Mouse (Mus musculus): ENCODE data around the gene Cep95. TPM values are rescaled to one million over a fixed set of nuclear protein-coding genes. Genes with fewer than 3 reads are reported as not detected.

Gene Cep95
- polyA plus RNA-seq, 1 experiment from 2014 or later = 9.5 TPM

- Histone ChIP-seq H3K9ac (replicated peaks; ENCODE audit: low read depth) (no peak overlapping the region), H3K27ac (ENCODE audit: low read length) (no peak overlapping the region), H3K4me1 (ENCODE audit: insufficient read depth, low read depth, low read length) (no peaks in the 10 kb centered on the region), H3K4me2 (replicated peaks; ENCODE audit: low read depth, low read length) (no peak overlapping the region), H3K9me3 (ENCODE audit: low read length) (no peaks in the 10 kb centered on the region), H3K4me3 (ENCODE audit: low read depth, low read length) (no peak overlapping the region), H3K36me3 (ENCODE audit: insufficient read depth, low read length) (peaks cover 22% of the 10 kb centered on the region; the same call in 1 of the 2 replicates), H3K27me3 (replicated peaks; ENCODE audit: insufficient read depth, low read length) (no peaks in the 10 kb centered on the region)
- TF ChIP-seq EP300 (IDR thresholded peaks at IDR 0.05) = no peak
- no peak for TF ChIP-seq CTCF (IDR thresholded peaks at IDR 0.05)
- WGBS = 85% methylated on average over 5 of the region's 5 CpGs
- ATAC-seq (no peak), DNase-seq (ENCODE audit: low spot score) (no peak)
These were observed 33.9 kb downstream of the Cep95 start for GRCm38 (mm10) chr11:106822911-106823310.

DNA sequence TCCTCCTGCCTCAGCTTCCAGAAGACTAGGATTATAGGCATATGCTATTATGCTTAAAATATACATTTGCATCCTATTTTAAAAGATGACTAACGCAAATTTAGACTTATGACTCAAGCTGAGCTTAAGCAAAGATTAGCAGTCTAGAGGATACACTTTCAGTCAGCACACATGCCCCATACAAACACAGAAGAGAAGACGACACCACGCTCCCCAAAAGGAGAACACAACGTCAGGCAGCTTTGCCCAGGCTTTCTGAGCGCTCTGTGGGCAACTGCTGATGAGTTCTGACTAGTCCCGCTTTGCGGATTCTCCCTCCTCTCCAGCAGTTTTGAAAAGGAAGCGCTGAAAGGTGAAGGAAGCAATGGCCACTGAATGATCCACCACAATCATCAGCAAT, 34.7 kb downstream of the Cep95 start:
- TF ChIP-seq EP300 (IDR thresholded peaks at IDR 0.05) (no peak), CTCF (IDR thresholded peaks at IDR 0.05) (no peak)
- Histone ChIP-seq H3K9me3 (ENCODE audit: low read length) (no peaks in the 10 kb centered on the region), H3K27ac (ENCODE audit: low read length) (no peak overlapping the region), H3K4me2 (replicated peaks; ENCODE audit: low read depth, low read length) (no peak overlapping the region), H3K4me1 (ENCODE audit: insufficient read depth, low read depth, low read length) (no peaks in the 10 kb centered on the region), H3K27me3 (replicated peaks; ENCODE audit: insufficient read depth, low read length) (no peaks in the 10 kb centered on the region), H3K36me3 (ENCODE audit: insufficient read depth, low read length) (peaks cover 28% of the 10 kb centered on the region; the same call in 1 of the 2 replicates), H3K9ac (replicated peaks; ENCODE audit: low read depth) (no peak overlapping the region), H3K4me3 (ENCODE audit: low read depth, low read length) (no peak overlapping the region)
- no peak for ATAC-seq
- WGBS = 92% methylated on average over 8 of the region's 8 CpGs
- no peak for DNase-seq (ENCODE audit: low spot score)

DNA sequence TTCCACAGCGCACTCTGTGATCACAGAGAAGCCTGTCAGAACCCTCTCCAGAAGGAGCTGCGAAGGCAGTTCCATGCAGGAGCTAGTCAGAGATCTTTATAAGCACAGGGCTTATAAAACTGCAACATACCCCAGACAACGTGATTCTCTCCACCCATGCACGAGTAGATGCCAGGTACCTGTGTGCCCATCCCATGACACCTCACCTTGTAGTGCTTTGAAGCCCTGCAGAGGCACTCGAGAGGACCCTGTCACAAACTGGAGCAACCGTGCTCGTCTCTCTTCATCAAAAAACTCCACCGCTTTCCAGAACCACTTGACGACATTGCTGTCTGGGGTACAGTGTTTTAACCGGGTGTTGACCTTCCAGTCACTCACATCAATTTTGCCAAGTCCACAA, 35.4 kb downstream of the Cep95 start:
- DNase-seq (ENCODE audit: low spot score) (no peak), ATAC-seq (no peak)
- no peaks in the 10 kb centered on the region for H3K9me3 ChIP-seq (ENCODE audit: low read length)
- no peak overlapping the region for H3K4me3 ChIP-seq (ENCODE audit: low read depth, low read length)
- no peak overlapping the region for H3K27ac ChIP-seq (ENCODE audit: low read length)
- peaks cover 25% of the 10 kb centered on the region; the same call in 1 of the 2 replicates for H3K36me3 ChIP-seq (ENCODE audit: insufficient read depth, low read length)
- no peak overlapping the region for H3K9ac ChIP-seq (replicated peaks; ENCODE audit: low read depth)
- no peak overlapping the region for H3K4me2 ChIP-seq (replicated peaks; ENCODE audit: low read depth, low read length)
- WGBS = 74% methylated on average over 10 of the region's 10 CpGs
- no peak for TF ChIP-seq CTCF (IDR thresholded peaks at IDR 0.05)
- no peak for TF ChIP-seq EP300 (IDR thresholded peaks at IDR 0.05)
- H3K27me3 ChIP-seq (replicated peaks; ENCODE audit: insufficient read depth, low read length) = no peaks in the 10 kb centered on the region
- H3K4me1 ChIP-seq (ENCODE audit: insufficient read depth, low read depth, low read length) = no peaks in the 10 kb centered on the region

- 90% methylated on average over 7 of the region's 7 CpGs for WGBS
- Histone ChIP-seq H3K9ac (replicated peaks; ENCODE audit: low read depth) (no peak overlapping the region), H3K36me3 (ENCODE audit: insufficient read depth, low read length) (peaks cover 35% of the 10 kb centered on the region), H3K27me3 (replicated peaks; ENCODE audit: insufficient read depth, low read length) (no peaks in the 10 kb centered on the region), H3K4me1 (ENCODE audit: insufficient read depth, low read depth, low read length) (no peaks in the 10 kb centered on the region), H3K4me2 (replicated peaks; ENCODE audit: low read depth, low read length) (no peak overlapping the region), H3K27ac (ENCODE audit: low read length) (no peak overlapping the region), H3K9me3 (ENCODE audit: low read length) (no peaks in the 10 kb centered on the region), H3K4me3 (ENCODE audit: low read depth, low read length) (no peak overlapping the region)
- no peak for TF ChIP-seq CTCF (IDR thresholded peaks at IDR 0.05)
- no peak for TF ChIP-seq EP300 (IDR thresholded peaks at IDR 0.05)
- ATAC-seq (no peak), DNase-seq (ENCODE audit: low spot score) (no peak)
These were observed 39.0 kb downstream of the Cep95 start for GRCm38 (mm10) chr11:106828079-106828478.

DNA sequence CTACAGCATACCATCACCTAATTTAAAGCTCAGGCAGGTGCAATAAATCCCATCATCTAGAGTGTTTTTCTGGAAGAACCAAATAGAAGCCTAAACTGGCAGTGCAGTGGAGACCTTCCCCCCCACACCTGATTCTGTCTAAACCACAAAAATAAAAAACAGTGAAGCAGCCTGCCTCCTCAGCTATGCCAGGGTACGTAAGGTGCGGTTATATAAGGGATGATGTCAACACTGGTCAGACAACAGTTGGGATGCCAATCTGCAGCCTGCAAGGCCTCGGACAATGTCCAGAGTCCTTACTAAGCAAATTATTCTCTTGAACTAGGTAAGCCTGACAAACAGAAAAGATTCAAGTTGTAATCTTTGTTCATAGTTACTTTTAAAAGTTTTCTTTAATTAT, 53.0 kb downstream of the Cep95 start:
- ATAC-seq = no peak

DNA sequence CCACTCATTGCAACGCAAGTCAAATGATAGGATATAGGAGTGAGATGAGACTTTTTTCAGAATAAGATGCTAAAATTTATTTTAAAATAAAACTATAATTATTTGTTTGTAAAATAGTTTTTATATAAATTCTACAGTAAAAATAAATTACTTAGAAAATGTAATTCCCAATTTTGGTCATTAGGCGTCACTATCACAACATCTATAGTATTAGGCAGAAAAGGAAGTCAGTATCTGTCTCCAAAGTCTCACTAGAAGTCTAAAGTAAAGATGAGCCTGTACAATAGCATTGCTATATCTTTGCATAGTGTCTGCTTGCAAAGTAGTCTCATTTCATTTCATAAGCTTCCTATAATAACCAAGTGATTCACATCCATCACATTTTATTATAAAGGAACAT, 62.4 kb downstream of the Cep95 start:
- Histone ChIP-seq H3K9ac (replicated peaks; ENCODE audit: low read depth) (no peak overlapping the region), H3K9me3 (ENCODE audit: low read length) (no peaks in the 10 kb centered on the region), H3K27me3 (replicated peaks; ENCODE audit: insufficient read depth, low read length) (no peaks in the 10 kb centered on the region), H3K36me3 (ENCODE audit: insufficient read depth, low read length) (peaks cover 15% of the 10 kb centered on the region; the same call in 1 of the 2 replicates), H3K4me3 (ENCODE audit: low read depth, low read length) (no peak overlapping the region), H3K4me1 (ENCODE audit: insufficient read depth, low read depth, low read length) (no peaks in the 10 kb centered on the region), H3K27ac (ENCODE audit: low read length) (no peak overlapping the region), H3K4me2 (replicated peaks; ENCODE audit: low read depth, low read length) (no peak overlapping the region)
- TF ChIP-seq EP300 (IDR thresholded peaks at IDR 0.05) = no peak
- peak; percentile 53 for TF ChIP-seq CTCF (IDR thresholded peaks at IDR 0.05)
- 51% methylated on average over 2 of the region's 2 CpGs for WGBS
- ATAC-seq (no peak), DNase-seq (ENCODE audit: low spot score) (peak; percentile 72)

More for the DNA sequence above, 53.0 kb downstream of the Cep95 start:
- Histone ChIP-seq H3K4me3 (ENCODE audit: low read depth, low read length) (no peak overlapping the region), H3K27me3 (replicated peaks; ENCODE audit: insufficient read depth, low read length) (no peaks in the 10 kb centered on the region), H3K9me3 (ENCODE audit: low read length) (no peaks in the 10 kb centered on the region), H3K4me1 (ENCODE audit: insufficient read depth, low read depth, low read length) (no peaks in the 10 kb centered on the region), H3K4me2 (replicated peaks; ENCODE audit: low read depth, low read length) (no peak overlapping the region), H3K36me3 (ENCODE audit: insufficient read depth, low read length) (peaks cover 18% of the 10 kb centered on the region), H3K9ac (replicated peaks; ENCODE audit: low read depth) (no peak overlapping the region), H3K27ac (ENCODE audit: low read length) (no peak overlapping the region)
- 91% methylated on average over 3 of the region's 3 CpGs for WGBS
- TF ChIP-seq EP300 (IDR thresholded peaks at IDR 0.05) (no peak), CTCF (IDR thresholded peaks at IDR 0.05) (no peak)
- no peak for DNase-seq (ENCODE audit: low spot score)

Small RNA genes within 50 kb of the gene (microRNA-seq; reads per million reads assigned to microRNA genes)
- gene Gm25994 (not detected), gene Mir3064 (5.1 reads per million, percentile 15 among the genes with 10 or more reads in this experiment)

Other genes starting within 250 kb of the Cep95 start
- gene Tex2, start 175.8 kb upstream of the Cep95 start, polyA plus RNA-seq (2015; fragmentation: Nextera tagmentation; extraction: Ambion mirVana) = 8.9 and 9.6 TPM in 2 replicates
- gene Pecam1, start 38.6 kb upstream of the Cep95 start, polyA plus RNA-seq (2015; fragmentation: Nextera tagmentation; extraction: Ambion mirVana) = 163 and 172 TPM in 2 replicates
- gene Milr1, start 38.0 kb upstream of the Cep95 start, polyA plus RNA-seq (2015; fragmentation: Nextera tagmentation; extraction: Ambion mirVana) = 2.5 and 4.1 TPM in 2 replicates
- gene Polg2, start 9.7 kb upstream of the Cep95 start, polyA plus RNA-seq (2015; fragmentation: Nextera tagmentation; extraction: Ambion mirVana) = 9.0 and 9.1 TPM in 2 replicates
- 296 and 352 TPM in 2 replicates for gene Ddx5, start 67 bp upstream of the Cep95 start, polyA plus RNA-seq (2015; fragmentation: Nextera tagmentation; extraction: Ambion mirVana)
- 20.0 and 22.3 TPM in 2 replicates for gene Smurf2, start 131.5 kb downstream of the Cep95 start, polyA plus RNA-seq (2015; fragmentation: Nextera tagmentation; extraction: Ambion mirVana)
- gene Kpna2, start 210.3 kb downstream of the Cep95 start, polyA plus RNA-seq (2015; fragmentation: Nextera tagmentation; extraction: Ambion mirVana) = 83.6 and 97.1 TPM in 2 replicates
- 51.8 and 56.2 TPM in 2 replicates for gene 1810010H24Rik, start 236.4 kb downstream of the Cep95 start, polyA plus RNA-seq (2015; fragmentation: Nextera tagmentation; extraction: Ambion mirVana)

Measured in lung, postnatal 0 days (tissue).